Mouse (Mus musculus) C2C12 (cell line): ENCODE measurements around the gene Tpst2.

Experiments
- CTCF ChIP-seq: IDR thresholded peaks from one replicate; pipeline ENCODE4 v1.5.1; 2011; ENCODE audit not compliant: control insufficient read depth, insufficient read depth, insufficient read length
- MYOD1 ChIP-seq: IDR thresholded peaks from one replicate; pipeline ENCODE4 v1.6.1; 2011; ENCODE audit warnings: low read depth; ENCODE audit not compliant: control insufficient read depth, insufficient read length
- USF1 ChIP-seq: IDR thresholded peaks from one replicate; pipeline ENCODE4 v1.6.1; 2011; ENCODE audit warnings: low read depth, mild to moderate bottlenecking, control low read depth, moderate library complexity

DNA sequence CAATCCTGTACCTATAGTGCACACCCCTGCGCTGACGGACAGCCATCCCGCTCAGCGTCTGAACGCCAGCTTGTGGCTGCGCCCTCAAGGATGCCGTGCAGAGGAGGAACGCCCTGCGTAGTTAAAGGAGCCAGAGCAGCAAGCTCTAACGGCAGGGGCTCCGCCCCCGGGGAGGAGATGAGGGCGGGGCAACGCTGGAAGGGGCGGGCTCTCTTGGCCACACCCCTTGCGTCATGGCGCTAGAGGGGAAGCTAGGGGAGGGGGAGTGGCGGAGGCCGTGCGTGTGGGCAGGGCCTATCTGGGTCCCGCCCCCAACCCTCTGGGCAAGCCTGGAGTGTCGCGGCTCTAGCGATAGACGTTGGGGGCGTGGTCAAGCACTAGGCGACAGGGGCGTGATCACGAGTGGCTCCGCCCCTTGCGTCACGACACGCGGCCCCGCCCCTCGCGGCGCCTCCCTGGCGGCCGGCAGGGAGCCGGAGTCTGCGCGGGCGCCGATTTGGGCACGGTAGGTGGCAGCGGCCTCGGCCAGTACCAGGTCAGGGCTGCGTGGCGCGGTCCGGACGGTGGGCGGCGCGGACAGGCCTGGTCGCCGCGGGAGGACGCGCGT, at the start of gene Tpst2:
- TF ChIP-seq CTCF (no peak), MYOD1 (no peak), USF1 (no peak)
